Mouse (Mus musculus) thymus, postnatal 0 days (tissue): ENCODE measurements around the gene Cyp3a57. TPM values are rescaled to one million over a fixed set of nuclear protein-coding genes. Genes with fewer than 3 reads are reported as not detected.
"Not testable (repeated sequence)": the region's sequence is repeated elsewhere in the genome, so short reads cannot be mapped to it uniquely, and the experiment has no call there.

Experiments
- DNase-seq: peaks from one replicate; pipeline ENCODE4 v3.0.0-alpha.2; 2015; ENCODE audit warnings: low spot score
- polyA plus RNA-seq: library from polyadenylated mRNA; unstranded; fragments of >200 nt; fragmentation: Nextera tagmentation; extraction: Ambion mirVana; gene quantifications from 2 replicates; pipeline ENCODE4 v1.2.1, GENCODE M21; 2015

Cyp3a57 gene
- not detected in 2 replicates for polyA plus RNA-seq

DNA sequence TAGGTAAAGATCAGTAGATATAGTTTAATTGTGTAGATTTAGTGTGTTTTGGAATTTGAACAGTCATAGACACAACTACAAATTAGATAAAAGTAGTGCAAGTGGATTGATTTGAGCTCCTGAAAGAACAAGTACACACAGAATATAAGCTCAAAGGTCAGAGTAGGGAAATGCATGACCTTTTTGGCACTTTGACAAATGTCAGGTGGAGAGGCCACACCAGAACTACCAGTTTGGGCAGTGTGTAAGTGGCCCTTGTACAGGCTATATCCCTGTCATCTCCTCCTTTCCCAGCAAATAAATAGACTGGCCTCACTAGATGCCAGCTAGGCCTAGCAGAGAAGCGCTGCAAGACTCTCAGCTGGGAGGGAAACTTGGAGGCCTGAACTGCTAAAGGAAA lies at the start of gene Cyp3a57:
Gene Cyp3a57 (plus strand): TSS at position 339 of the 400 bp plus-strand sequence.
- DNase-seq: no peak

DNA sequence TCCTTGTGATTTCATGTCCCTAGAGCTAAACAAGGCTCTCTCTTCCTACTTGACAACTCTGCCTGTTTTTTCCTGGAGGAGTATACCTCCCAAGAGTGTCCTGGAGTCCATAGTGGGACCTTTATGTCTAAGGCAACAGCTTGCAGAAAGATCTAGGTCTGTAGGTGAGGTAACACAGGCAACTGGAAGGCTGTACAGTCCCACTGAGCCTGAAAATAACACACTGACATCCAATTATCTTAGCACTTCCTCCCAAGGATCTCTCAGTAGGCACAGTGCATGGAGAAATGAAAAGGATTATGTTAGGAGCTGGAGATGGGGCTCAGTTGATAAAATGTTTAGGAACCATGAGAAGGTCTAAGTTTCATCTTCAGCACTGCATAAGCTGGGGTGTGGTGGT lies 44.6 kb upstream of the Cyp3a57 start:
- no peak for DNase-seq

DNA sequence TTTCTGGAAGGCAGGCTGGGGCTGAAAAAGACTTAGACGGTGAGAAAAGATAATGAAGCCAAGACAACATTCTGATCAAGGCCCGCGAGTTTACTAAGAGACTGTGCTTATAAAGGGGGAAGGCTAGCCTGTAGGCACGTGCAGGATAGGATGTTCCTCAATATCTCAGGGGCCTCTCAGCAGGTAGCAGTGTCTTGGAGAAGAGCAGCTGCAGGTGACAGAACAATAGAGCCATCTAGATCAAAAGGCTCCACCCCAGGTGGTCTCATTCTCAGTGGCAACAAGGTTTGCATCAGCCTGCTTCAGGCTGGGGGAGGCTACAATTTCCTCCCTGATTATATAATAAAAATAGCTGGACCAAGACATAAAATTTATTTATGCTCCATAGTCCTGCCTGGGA lies 43.3 kb upstream of the Cyp3a57 start:
- not testable (repeated sequence) for DNase-seq

DNA sequence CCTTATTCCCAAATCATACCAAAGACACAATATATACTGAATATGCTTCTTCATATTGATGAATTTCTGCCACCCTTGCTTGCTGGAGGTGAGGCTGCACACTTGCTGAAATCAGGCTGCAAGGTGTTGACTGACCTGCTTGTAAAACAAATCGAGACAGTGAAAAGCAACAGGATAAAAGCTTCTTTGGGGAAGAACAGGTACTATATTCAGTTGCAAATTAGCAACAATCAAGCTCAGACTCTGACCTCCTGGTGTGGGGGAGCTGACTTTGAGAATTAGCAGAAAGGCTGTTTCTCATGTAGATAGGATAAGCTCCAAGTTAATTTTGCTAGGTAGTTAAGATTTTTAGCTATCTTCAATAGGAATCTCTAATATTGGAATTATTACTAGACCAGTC lies 42.7 kb upstream of the Cyp3a57 start:
- no peak for DNase-seq

DNA sequence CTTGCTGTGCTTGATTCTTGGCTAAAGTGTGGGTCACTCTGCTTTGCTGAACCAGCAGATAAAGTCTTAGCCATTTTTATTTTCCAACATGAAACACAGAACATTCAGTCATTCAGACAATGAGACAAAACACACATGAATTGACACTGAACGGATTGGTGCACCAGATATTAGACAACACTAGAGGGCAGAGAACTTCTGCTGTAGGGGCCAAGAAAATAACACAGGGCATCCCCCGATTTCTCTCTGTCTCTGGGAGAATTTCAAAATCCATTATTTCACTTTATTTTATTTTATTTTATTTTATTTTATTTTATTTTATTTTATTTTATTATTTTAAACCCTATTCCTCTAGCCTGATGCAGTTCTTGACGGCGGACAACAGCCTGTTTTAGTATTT lies 38.1 kb upstream of the Cyp3a57 start:
- DNase-seq: not testable (repeated sequence)

DNA sequence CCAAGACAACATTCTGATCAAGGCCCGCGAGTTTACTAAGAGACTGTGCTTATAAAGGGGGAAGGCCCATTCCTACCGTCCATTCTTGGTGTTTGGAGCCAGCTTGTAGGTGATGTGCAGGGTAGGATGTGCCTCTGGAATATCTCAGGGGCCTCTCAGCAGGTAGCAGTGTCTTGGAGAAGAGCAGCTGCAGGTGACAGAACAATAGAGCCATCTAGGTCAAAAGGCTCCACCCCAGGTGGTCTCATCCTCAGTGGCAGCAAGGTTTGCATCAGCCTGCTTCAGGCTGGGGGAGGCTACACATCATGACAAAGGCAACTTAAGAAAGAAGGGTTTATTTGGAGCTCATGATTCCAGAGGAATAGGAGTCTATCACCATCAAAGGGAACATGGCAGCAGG lies 37.3 kb upstream of the Cyp3a57 start:
- not testable (repeated sequence) for DNase-seq

DNA sequence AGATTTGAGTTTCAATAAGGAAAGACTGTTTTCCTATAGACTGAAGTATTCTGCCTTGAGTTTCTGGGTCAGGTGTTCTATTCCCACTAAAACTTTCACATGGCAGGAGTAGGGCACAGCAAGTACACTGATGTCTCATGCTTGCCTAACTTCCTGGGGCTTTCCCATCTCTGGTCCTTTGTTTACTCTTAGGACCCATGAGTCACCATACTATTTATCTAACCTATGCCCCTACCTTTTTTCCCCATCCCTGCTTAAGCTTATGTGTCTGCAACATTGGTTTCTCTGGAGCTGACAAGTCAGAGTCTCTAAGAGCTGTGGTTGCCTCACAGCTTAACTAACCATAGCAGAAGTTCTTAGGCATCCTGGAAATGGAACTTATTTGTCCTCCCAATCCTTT lies 31.2 kb upstream of the Cyp3a57 start:
- DNase-seq: no peak

DNA sequence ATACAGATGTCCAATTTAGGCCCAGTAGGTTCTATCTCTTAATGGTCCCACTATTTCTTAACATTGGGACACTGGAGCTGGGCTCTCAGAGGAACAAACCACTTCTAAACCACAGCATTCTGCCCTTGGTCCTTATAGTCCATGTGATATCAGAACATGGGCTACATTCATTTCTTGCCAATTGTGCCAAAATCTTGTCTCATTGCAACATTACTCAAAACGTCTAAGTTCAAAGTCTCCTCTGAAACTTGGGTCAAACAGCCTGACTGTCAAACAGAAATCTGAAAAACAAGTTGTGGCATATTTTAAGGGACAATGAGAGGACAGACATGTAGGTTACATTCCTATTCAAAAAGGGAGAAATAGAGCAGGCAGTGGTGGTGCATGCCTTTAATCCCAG lies 27.9 kb upstream of the Cyp3a57 start:
- DNase-seq: no peak

DNA sequence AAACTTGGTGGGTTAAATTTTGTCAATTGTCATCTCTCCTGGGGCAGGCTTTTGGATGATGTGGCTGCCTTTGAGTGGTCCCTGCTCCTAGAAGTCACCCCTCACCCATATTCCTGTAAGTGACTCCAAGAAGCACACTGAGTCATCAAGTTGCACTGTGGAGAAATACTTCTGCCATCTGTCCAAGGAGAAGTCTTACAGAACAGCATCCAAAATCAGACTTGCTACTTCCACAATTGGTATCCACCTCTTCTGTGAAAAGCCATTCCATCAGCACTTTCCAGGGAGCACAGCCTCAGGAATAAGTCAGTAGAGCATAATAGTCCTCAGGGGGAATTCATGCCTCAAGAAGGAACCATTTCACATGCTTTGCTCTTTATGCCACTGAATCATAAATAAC lies 6.3 kb upstream of the Cyp3a57 start:
- DNase-seq: not testable (repeated sequence)

DNA sequence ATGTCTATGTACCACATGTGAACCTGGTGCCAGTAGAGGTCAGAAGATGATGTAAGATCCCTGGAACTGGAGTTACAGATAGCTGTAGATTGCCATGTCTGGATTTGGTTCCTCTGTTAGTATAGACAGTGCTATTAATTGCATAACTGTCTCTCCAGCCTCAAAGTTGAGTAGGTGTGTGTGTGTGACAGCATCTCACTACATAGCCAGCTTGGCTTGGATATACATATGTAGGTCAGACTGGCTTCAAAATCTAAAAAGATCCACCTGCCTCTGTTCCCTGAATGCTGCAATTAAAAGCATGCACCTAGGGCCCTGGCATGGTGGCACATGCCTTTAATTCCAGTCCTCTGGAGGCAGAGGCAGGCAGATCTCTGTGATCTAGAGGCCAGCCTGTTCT lies 4.6 kb downstream of the Cyp3a57 start:
- no peak for DNase-seq

DNA sequence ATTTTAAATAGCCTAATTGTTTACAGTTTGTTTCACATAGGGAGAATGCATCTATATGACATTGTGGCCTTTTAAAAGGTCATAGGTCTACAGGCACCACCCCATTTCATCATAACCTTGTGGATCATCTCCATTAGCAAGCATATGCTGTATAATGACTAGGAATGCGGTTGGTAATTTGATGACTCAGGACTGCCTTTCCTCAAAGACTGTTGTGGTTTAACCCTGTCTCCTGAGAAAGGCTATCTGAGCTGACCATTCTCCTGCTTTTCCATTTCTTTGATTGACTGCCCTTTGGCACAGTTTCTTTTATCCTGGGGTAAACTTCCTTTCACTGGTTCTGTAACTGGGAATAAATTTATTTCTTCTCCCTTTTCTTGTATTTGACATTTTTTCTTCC lies 8.0 kb downstream of the Cyp3a57 start:
- no peak for DNase-seq

DNA sequence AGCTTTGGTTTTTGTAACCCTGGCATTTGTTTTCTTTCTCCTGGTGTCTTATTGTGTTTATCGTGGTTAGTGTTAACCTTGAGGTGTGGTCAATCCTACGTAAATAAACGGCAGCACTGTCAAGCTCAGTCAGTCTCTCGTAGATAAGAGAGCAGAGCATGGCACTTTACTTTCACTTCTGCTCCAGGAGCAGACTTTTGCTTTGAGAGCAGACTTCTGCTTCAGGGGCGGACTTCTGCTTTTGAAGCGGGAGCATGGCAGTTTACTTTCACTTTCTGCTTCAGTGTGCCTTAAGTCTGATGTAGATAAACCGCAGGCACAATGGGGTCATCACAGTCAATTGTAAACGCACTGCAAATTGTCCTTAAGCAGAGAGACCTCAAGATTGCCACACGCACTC lies 70.3 kb downstream of the Cyp3a57 start:
- DNase-seq: not testable (repeated sequence)

DNA sequence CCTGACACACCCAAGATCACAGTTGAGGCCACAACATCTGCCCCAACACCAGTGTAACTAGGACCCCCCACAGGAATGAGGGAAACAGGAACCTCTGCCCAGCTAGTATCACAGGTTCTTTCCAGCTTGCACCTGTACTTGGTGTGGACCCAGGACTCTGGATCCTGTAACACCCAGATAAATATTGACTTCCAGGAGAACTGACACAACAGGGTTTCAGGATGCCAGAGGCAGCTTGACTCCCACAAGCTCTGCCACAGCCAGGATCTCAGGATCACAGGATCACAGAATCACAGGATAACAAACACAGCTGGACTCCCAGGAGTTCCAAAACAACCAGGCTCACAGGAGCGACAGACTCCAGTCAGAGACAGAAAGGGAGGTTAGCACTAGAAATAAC lies 77.2 kb downstream of the Cyp3a57 start:
- no peak for DNase-seq

DNA sequence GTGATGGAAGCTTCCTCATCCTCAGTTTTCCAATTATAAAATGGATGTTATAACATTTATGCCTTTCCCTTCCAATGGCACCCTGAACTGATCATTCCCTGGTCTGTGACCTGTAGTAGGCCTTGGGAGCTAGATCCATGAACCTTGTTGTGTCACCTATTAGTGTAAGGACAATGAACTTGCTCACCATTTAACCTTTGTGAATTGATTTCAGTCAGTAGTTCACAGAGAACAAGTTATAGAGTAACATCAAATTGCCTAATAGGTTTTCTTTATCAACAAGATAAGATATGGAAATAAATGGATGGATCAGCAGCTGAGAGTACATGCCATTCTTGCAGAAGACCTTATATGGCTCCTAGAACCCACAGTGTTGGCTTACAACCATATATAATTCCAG lies 85.9 kb downstream of the Cyp3a57 start:
- DNase-seq: no peak

DNA sequence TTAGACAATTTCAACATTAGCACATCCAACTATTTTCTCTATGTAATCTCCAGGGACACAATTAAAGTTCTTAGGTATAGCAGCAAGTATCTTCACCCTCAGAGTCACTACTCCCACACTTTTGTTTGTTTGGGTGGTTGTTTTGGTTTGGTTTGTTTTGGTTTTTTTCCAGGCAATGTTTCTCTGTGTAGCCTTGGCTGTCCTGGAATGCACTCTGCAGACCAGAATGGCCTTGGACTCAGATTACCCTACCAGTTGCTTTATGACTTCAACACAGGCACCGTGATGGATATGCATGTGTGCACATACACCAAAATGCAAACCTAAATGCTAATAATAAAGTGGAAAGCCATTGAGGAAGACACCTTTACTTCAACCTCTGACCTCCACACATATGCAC lies 88.6 kb downstream of the Cyp3a57 start:
- no peak for DNase-seq

Other genes starting within 250 kb of the Cyp3a57 start
- 563 and 603 TPM in 2 replicates for gene Arpc1b, start 231.1 kb upstream of the Cyp3a57 start, polyA plus RNA-seq
- 66.2 and 73.5 TPM in 2 replicates for gene Pdap1, start 205.0 kb upstream of the Cyp3a57 start, polyA plus RNA-seq
- gene Bud31, start 204.9 kb upstream of the Cyp3a57 start, polyA plus RNA-seq: 275 and 289 TPM in 2 replicates
- gene Ptcd1, start 178.2 kb upstream of the Cyp3a57 start, polyA plus RNA-seq: 12.4 and 12.8 TPM in 2 replicates
- 56.4 and 58.2 TPM in 2 replicates for gene Cpsf4, start 178.1 kb upstream of the Cyp3a57 start, polyA plus RNA-seq
- 651 and 696 TPM in 2 replicates for gene Atp5j2, start 153.2 kb upstream of the Cyp3a57 start, polyA plus RNA-seq
- gene Zkscan14, start 143.4 kb upstream of the Cyp3a57 start, polyA plus RNA-seq: 17.2 and 18.7 TPM in 2 replicates
- 7.8 and 8.0 TPM in 2 replicates for gene Zkscan5, start 140.7 kb upstream of the Cyp3a57 start, polyA plus RNA-seq
- gene Zfp655, start 113.6 kb upstream of the Cyp3a57 start, polyA plus RNA-seq: 34.2 and 36.4 TPM in 2 replicates
- gene Zscan25, start 64.8 kb upstream of the Cyp3a57 start, polyA plus RNA-seq: 0.56 and 0.63 TPM in 2 replicates
- not detected in 2 replicates for gene Cyp3a16, start 124.4 kb downstream of the Cyp3a57 start, polyA plus RNA-seq
- 0.08 TPM in 1 of 2 replicates, not detected in the other for gene Cyp3a41b, start 239.5 kb downstream of the Cyp3a57 start, polyA plus RNA-seq